Mouse (Mus musculus) MEL (cell line): Measurements from ENCODE around the gene Epb42. TPM values are rescaled to one million over a fixed set of nuclear protein-coding genes. Genes with fewer than 3 reads are reported as not detected.

Experiments
- DNase-seq: peaks from one replicate; pipeline ENCODE4 v3.0.0; 2011; ENCODE audit warnings: low read depth, low spot score
- H3K27ac ChIP-seq: 2 replicates; pipeline ENCODE4 v1.5.1; 2012; ENCODE audit warnings: low read depth, mild to moderate bottlenecking, control low read depth, low read length, moderate library complexity; ENCODE audit not compliant: control insufficient read depth
- H3K27me3 ChIP-seq, 2 experiments: fragments of 150-350 bp in 1 of 2; sonication (generic) in 1 of 2; 2 replicates each; pipeline ENCODE4 v1.6.1; 2012; ENCODE audit warnings: low read length in 2 of 2, mild to moderate bottlenecking in 2 of 2, improper control_type of control experiment in 1 of 2, moderate library complexity in 1 of 2; ENCODE audit not compliant: insufficient read depth in 2 of 2, control insufficient read depth in 1 of 2
- H3K36me3 ChIP-seq, 2 experiments: 2 replicates each; pipeline ENCODE4 v1.6.1; 2012 to 2014; ENCODE audit warnings: low read length in 2 of 2, improper control_type of control experiment in 1 of 2, inconsistent platforms in 1 of 2, mild to moderate bottlenecking in 1 of 2; ENCODE audit not compliant: insufficient read depth in 2 of 2, control insufficient read depth in 1 of 2
- H3K4me1 ChIP-seq, 2 experiments: fragments of 150-350 bp in 1 of 2; sonication (generic) in 1 of 2; 2 replicates each; pipeline ENCODE4 v1.6.1; 2012; ENCODE audit warnings: low read length in 2 of 2, improper control_type of control experiment in 1 of 2, mild to moderate bottlenecking in 1 of 2; ENCODE audit not compliant: insufficient read depth in 2 of 2, control insufficient read depth in 1 of 2
- H3K4me3 ChIP-seq, 2 experiments: fragments of 150-350 bp in 1 of 2; sonication (generic) in 1 of 2; 2 replicates each; pipeline ENCODE4 v1.5.1; 2012; ENCODE audit warnings: low read depth in 2 of 2, low read length in 2 of 2, mild to moderate bottlenecking in 2 of 2, moderate library complexity in 2 of 2, control low read depth in 1 of 2, improper control_type of control experiment in 1 of 2; ENCODE audit not compliant: control insufficient read depth in 1 of 2, insufficient read depth in 1 of 2
- H3K79me2 ChIP-seq: 2 replicates; pipeline ENCODE4 v1.6.1; 2012; ENCODE audit warnings: mild to moderate bottlenecking, low read length, moderate library complexity; ENCODE audit not compliant: control insufficient read depth, poor library complexity, insufficient read depth
- H3K9ac ChIP-seq: 2 replicates; pipeline ENCODE4 v1.6.1; 2012; ENCODE audit warnings: low read depth, mild to moderate bottlenecking, control low read depth, low read length, moderate library complexity; ENCODE audit not compliant: control insufficient read depth, poor library complexity, severe bottlenecking
- H3K9me3 ChIP-seq: fragments of 150-350 bp; sonication (generic); replicated peaks from 2 replicates; pipeline ENCODE4 v1.6.1; 2012; ENCODE audit warnings: mild to moderate bottlenecking, low read length, improper control_type of control experiment, moderate library complexity; ENCODE audit not compliant: insufficient read depth
- BHLHE40 ChIP-seq: IDR thresholded peaks from 2 replicates; pipeline ENCODE4 v1.6.1; 2012; ENCODE audit warnings: low read depth, mild to moderate bottlenecking, inconsistent platforms, low read length, improper control_type of control experiment, borderline replicate concordance
- CHD2 ChIP-seq: IDR thresholded peaks from 2 replicates; pipeline ENCODE4 v1.6.1; 2011; ENCODE audit warnings: low read length, improper control_type of control experiment
- ELF1 ChIP-seq: IDR thresholded peaks from 2 replicates; pipeline ENCODE4 v1.6.1; 2014; ENCODE audit warnings: low read depth, mild to moderate bottlenecking, inconsistent platforms, low read length, improper control_type of control experiment, moderate library complexity
- EP300 ChIP-seq, 2 experiments: IDR thresholded peaks; 2 replicates each; pipeline ENCODE4 v1.6.1; 2011; ENCODE audit warnings: improper control_type of control experiment in 2 of 2, low read length in 2 of 2, low read depth in 1 of 2, mild to moderate bottlenecking in 1 of 2
- GATA1 ChIP-seq: IDR thresholded peaks from 2 replicates; pipeline ENCODE4 v1.6.1; 2011; ENCODE audit warnings: low read depth, low read length, improper control_type of control experiment
- JUND ChIP-seq: IDR thresholded peaks from 2 replicates; pipeline ENCODE4 v1.6.1; 2011; ENCODE audit warnings: low read depth, mild to moderate bottlenecking, improper control_type of control experiment, low read length
- KAT2A ChIP-seq: conservative IDR thresholded peaks from 2 replicates; pipeline ENCODE4 v1.6.1; 2012; ENCODE audit warnings: low read depth, low read length, improper control_type of control experiment, inconsistent platforms
- MAFK ChIP-seq: IDR thresholded peaks from 2 replicates; pipeline ENCODE4 v1.6.1; 2011; ENCODE audit warnings: low read depth, mild to moderate bottlenecking, low read length, improper control_type of control experiment, borderline replicate concordance
- MAX ChIP-seq: IDR thresholded peaks from 2 replicates; pipeline ENCODE4 v1.6.1; 2011; ENCODE audit warnings: low read length, improper control_type of control experiment
- MEF2A ChIP-seq: IDR thresholded peaks from 2 replicates; pipeline ENCODE4 v1.6.1; 2014; ENCODE audit warnings: low read depth, mild to moderate bottlenecking, inconsistent platforms, low read length, improper control_type of control experiment; ENCODE audit not compliant: poor library complexity, insufficient replicate concordance, severe bottlenecking; ENCODE audit errors: extremely low read depth
- MXI1 ChIP-seq: IDR thresholded peaks from 2 replicates; pipeline ENCODE4 v1.6.1; 2011; ENCODE audit warnings: mild to moderate bottlenecking, low read depth, low read length, improper control_type of control experiment
- POLR2A ChIP-seq, 2 experiments: IDR thresholded peaks; 2 replicates each; pipeline ENCODE4 v1.6.1; 2011 to 2012; ENCODE audit warnings: low read length in 2 of 2, mild to moderate bottlenecking in 2 of 2, control low read depth in 1 of 2, improper control_type of control experiment in 1 of 2, low read depth in 1 of 2, moderate library complexity in 1 of 2; ENCODE audit not compliant: control insufficient read depth in 1 of 2, insufficient read depth in 1 of 2, poor library complexity in 1 of 2
- POLR2AphosphoS5 ChIP-seq: IDR thresholded peaks from 2 replicates; pipeline ENCODE4 v1.6.1; 2012; ENCODE audit warnings: low read depth, borderline replicate concordance, mild to moderate bottlenecking, inconsistent platforms, low read length, moderate library complexity, mixed read lengths
- RAD21 ChIP-seq: IDR thresholded peaks from 2 replicates; pipeline ENCODE4 v1.6.1; 2011; ENCODE audit warnings: mild to moderate bottlenecking, low read depth, low read length, improper control_type of control experiment
- TAL1 ChIP-seq: IDR thresholded peaks from 2 replicates; pipeline ENCODE4 v1.6.1; 2012; ENCODE audit warnings: mild to moderate bottlenecking, inconsistent platforms, low read length, moderate library complexity, mixed read lengths
- ZKSCAN1 ChIP-seq: IDR thresholded peaks from 2 replicates; pipeline ENCODE4 v1.6.1; 2012; ENCODE audit warnings: low read depth, mild to moderate bottlenecking, inconsistent platforms, low read length, improper control_type of control experiment, moderate library complexity
- ZMIZ1 ChIP-seq: IDR thresholded peaks from 2 replicates; pipeline ENCODE4 v1.6.1; 2012; ENCODE audit warnings: low read depth, mild to moderate bottlenecking, inconsistent platforms, low read length, improper control_type of control experiment, moderate library complexity
- polyA plus RNA-seq, 2 experiments: library from polyadenylated mRNA; stranded (reverse) in 1 of 2; unstranded in 1 of 2; fragments of >175 nt in 1 of 2; fragments of >200 nt in 1 of 2; gene quantifications; 2 replicates each; pipeline versions ENCODE4 v1.2.1 to v1.2.4; 2012; ENCODE audit warnings: low replicate concordance in 2 of 2, low read depth in 1 of 2; ENCODE audit not compliant: insufficient read length in 2 of 2, insufficient read depth in 1 of 2, missing spikeins in 1 of 2
- total RNA-seq: library from RNA; depleted of rRNA; stranded (reverse); fragments of 300-350 nt; gene quantifications from 2 replicates; pipeline ENCODE4 v1.2.3, GENCODE M21; 2012

The Epb42 gene
- total and polyA plus RNA-seq, 3 experiments = 2.3 to 2.9 TPM; not detected in 1

- H3K4me3 ChIP-seq = no peak overlapping the region
- H3K9ac ChIP-seq = no peak overlapping the region
- peaks cover 2 to 3% of the 10 kb centered on the region in 2 experiments for H3K27me3 ChIP-seq
- no peaks in the 10 kb centered on the region for H3K9me3 ChIP-seq
- no peak for TF ChIP-seq CHD2
- no peak for DNase-seq
- H3K27ac ChIP-seq = no peak overlapping the region
- no peaks in the 10 kb centered on the region for H3K79me2 ChIP-seq
- peaks cover 0 to 9% of the 10 kb centered on the region in 2 experiments; a peak in 2 of 4 replicates for H3K4me1 ChIP-seq
- H3K36me3 ChIP-seq = 0 out of 4 replicates have a peak, but pooled peaks cover 0 to 2% of the 10 kb centered on the region in 2 experiments
These were observed 24.4 kb upstream of the Epb42 start for GRCm38 (mm10) chr2:121061315-121061714.

GRCm38 (mm10) chr2:121057997-121058396, 21.1 kb upstream of the Epb42 start:
- peaks cover 20 to 32% of the 10 kb centered on the region in 2 experiments for H3K4me1 ChIP-seq
- H3K36me3 ChIP-seq = peaks cover 0 to 18% of the 10 kb centered on the region in 2 experiments; a peak in 2 of 4 replicates

GRCm38 (mm10) chr2:121055915-121056314, 19.0 kb upstream of the Epb42 start:
- H3K9me3 ChIP-seq = no peaks in the 10 kb centered on the region
- H3K36me3 ChIP-seq = peaks cover 0 to 18% of the 10 kb centered on the region in 2 experiments; a peak in 2 of 4 replicates
- H3K4me3 ChIP-seq = no peak overlapping the region
- H3K27ac ChIP-seq = no peak overlapping the region
- no peaks in the 10 kb centered on the region; a peak in 2 of 4 replicates for H3K27me3 ChIP-seq
- DNase-seq = peak; percentile 53
- no peak overlapping the region for H3K9ac ChIP-seq
- TF ChIP-seq RAD21 (no peak), BHLHE40 (no peak), MAX (no peak), MAFK (no peak), MEF2A (no peak), EP300 (IDR thresholded peaks at IDR 0.05; ENCODE audit: low read depth in 1 of 2, low read length in 2 of 2) (peak in 1 of 2 experiments; percentile 53; a peak in 2 of 4 replicates), CHD2 (no peak), TAL1 (peak; percentile 23; the same call in 1 of the 2 replicates), ELF1 (no peak), MXI1 (no peak), POLR2AphosphoS5 (no peak), ZMIZ1 (no peak), KAT2A (no peak), JUND (no peak)
- H3K4me1 ChIP-seq = peaks cover 20 to 33% of the 10 kb centered on the region in 2 experiments
- H3K79me2 ChIP-seq = no peaks in the 10 kb centered on the region

More at GRCm38 (mm10) chr2:121057997-121058396, 21.1 kb upstream of the Epb42 start:
- no peak for DNase-seq
- TF ChIP-seq EP300 (IDR thresholded peaks at IDR 0.05; ENCODE audit: low read depth in 1 of 2, low read length in 2 of 2) (0 out of 4 replicates have a peak, but pooled peaks have one; percentile 9 to 21), ZKSCAN1 (no peak), GATA1 (peak; percentile 18; the same call in 1 of the 2 replicates), POLR2A (IDR thresholded peaks at IDR 0.05; ENCODE audit: control insufficient read depth in 1 of 2, insufficient read depth in 1 of 2, low read depth in 1 of 2, low read length in 2 of 2, poor library complexity in 1 of 2) (no peak), KAT2A (no peak)
- Histone ChIP-seq H3K27me3 (no peaks in the 10 kb centered on the region; a peak in 3 of 4 replicates), H3K9ac (no peak overlapping the region), H3K27ac (no peak overlapping the region), H3K9me3 (no peaks in the 10 kb centered on the region), H3K79me2 (no peaks in the 10 kb centered on the region), H3K4me3 (no peak overlapping the region)
